Mouse (Mus musculus): ENCODE results near the gene Pinlyp.

The Pinlyp gene

GRCm38 (mm10) chr7:24546068-24546614 lies at the start of gene Pinlyp, which contains the start of gene Xrcc1:
TSS of gene Pinlyp (minus strand) at chr7:24546118.
TSS of gene Xrcc1 (plus strand) at chr7:24546289.
- no peak for DNase-seq (ENCODE audit: extremely low read depth, low read depth)

DNA sequence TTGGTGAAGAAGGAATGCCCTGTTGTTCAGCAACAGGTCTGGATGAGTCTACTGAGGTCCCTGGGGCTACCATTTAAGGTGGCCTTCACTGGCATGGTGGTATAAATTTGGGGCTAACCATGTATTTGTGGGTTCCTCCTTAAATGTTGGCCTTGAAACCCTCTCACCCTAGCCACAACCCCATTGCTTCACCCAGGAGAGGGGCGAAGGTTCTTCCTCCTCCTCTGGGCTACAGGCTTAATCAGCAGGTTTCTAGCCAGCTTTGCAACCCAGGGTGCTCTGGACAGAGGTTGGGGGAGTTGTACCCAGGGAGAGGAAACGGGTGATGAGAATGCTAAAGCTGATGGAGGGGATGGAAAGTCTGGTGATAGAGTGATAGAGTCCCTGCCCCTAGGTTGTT lies 49.5 kb upstream of the Pinlyp start:
- no peak for DNase-seq (ENCODE audit: extremely low read depth, low read depth)

DNA sequence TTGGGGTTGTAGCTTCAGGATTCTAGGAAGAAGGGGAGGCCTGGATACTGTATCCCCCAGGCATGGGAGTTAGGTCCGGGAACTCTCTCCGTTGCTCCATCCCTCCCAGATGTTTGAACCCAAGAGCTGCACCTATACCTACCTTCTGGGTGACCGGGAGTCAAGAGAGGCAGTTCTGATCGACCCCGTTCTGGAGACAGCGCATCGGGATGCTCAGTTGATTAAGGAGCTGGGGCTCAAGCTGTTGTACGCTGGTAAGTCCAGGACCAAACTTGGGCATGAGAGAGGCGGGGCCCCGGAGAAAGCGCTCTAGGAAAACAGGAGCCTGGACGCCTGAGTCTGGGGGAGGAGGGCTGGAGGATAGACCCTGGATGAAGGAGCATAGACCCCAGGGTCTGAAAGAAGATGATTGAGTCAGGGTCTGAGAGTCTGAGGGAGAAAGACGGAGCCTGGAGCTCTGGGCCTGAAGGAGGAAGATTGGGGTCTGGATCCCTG lies 48.4 kb upstream of the Pinlyp start:
- DNase-seq (ENCODE audit: extremely low read depth, low read depth) = no peak

DNA sequence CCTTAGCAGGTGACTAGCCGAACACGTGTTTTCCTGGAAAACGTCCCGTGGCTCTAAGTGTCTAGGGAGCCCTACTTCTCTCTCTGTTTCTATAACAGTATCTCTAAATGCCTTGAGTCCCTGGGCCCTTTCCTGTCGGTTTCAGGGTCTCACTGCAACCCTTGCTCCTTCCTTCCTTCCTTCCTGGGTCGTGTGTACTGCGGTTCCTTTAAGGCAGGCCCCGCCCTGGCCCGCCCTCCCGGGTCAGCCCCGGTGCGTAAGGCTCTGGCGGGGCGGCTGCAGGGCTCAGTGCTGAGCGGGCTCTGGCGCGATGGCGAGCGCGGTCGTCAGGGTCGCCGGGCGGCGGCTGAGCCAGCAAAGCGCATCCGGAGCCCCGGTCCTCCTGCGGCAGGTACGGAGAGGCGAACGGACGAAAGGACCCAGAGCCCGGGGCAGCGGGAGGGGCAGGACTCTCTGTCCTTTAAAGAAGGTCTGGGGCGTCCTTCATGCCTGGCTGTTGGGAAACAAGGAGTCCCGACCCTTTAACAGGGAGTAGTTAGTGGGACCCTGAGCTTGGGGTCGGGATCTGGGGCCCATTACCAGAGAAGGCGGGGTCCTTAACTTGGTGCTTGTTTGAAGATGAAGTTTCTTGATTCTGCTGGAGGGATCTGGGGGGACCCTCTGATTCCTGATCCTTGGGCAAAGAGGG lies 47.8 kb upstream of the Pinlyp start:
- DNase-seq (ENCODE audit: extremely low read depth, low read depth) = no peak

GRCm38 (mm10) chr7:24592781-24593180 lies 46.9 kb upstream of the Pinlyp start:
- no peak for DNase-seq (ENCODE audit: extremely low read depth, low read depth)

- no peak for DNase-seq (ENCODE audit: extremely low read depth, low read depth)
Measured at GRCm38 (mm10) chr7:24592163-24592562, 46.2 kb upstream of the Pinlyp start.

DNA sequence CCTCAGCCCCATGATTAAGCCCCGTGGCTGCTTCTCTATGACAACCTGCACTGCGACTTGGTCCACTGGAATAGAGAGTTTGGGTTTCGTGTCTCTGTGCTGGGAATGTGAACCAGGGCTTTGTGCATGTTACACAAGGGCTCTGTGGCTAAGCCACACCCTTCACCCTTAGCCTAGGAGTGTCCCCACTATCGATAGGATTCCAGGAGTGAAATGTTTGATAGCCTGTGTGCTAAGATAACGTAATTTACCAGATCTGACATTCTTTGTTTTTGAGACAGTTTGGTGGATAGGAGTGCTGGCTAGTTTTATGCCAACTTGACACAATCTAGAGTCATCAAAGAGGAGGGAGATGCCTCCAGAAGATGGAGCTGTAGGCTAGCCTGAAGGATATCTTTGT lies 45.8 kb upstream of the Pinlyp start:
- no peak for DNase-seq (ENCODE audit: extremely low read depth, low read depth)

- no peak for DNase-seq (ENCODE audit: extremely low read depth, low read depth)
Measured at GRCm38 (mm10) chr7:24588336-24588735, 42.4 kb upstream of the Pinlyp start.

- DNase-seq (ENCODE audit: extremely low read depth, low read depth) = no peak
Measured at GRCm38 (mm10) chr7:24587330-24588105, 41.6 kb upstream of the Pinlyp start, which contains the start of the genes Ethe1 and Zfp575. TSS of gene Ethe1 (plus strand) at chr7:24587543. TSS of gene Zfp575 (minus strand) at chr7:24587641.

DNA sequence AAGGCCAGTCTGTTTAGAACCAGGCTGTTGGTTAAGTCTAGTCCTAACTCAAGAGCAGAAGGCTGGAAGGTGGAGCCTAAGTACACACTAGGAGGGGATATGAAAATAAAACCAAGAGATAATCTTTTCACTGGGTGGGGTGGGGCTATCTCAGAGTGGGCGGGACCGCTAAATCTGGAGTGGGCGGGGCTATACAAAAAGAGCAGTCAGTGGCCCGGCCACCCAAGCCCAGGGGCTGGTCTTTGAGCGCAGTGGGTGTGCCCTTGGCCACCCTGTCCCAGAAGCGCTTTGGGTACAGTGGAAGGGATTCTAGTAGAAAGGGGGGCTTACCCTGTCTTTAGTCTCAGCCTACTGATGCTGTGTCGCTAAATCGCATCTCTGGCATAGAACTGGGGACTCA lies 40.9 kb upstream of the Pinlyp start:
- DNase-seq (ENCODE audit: extremely low read depth, low read depth) = no peak

GRCm38 (mm10) chr7:24585995-24586394 lies 40.1 kb upstream of the Pinlyp start:
- no peak for DNase-seq (ENCODE audit: extremely low read depth, low read depth)

- DNase-seq (ENCODE audit: extremely low read depth, low read depth) = no peak
Measured at GRCm38 (mm10) chr7:24584876-24585275, 39.0 kb upstream of the Pinlyp start.

DNA sequence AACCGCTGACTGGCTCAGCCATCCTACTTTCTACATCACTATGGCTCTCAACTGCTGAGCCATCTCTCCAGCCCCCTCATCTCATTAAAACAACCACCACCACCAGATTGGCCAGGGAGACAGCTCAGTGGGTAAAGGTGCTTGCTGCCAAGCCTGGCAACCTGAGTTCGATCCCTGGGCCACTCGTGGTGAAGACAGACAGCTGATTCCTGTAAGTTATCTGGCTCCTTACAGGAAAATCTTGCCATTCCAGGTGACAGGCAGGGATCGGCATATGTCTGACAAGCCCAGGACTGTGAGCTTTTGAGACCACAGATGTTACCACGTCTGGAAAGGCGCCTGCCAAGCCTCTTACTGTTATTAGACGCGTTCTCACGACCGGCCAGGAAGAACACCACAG lies 31.9 kb upstream of the Pinlyp start:
- no peak for DNase-seq (ENCODE audit: extremely low read depth, low read depth)

GRCm38 (mm10) chr7:24574224-24574796 lies 28.4 kb upstream of the Pinlyp start:
- no peak for DNase-seq (ENCODE audit: extremely low read depth, low read depth)

DNA sequence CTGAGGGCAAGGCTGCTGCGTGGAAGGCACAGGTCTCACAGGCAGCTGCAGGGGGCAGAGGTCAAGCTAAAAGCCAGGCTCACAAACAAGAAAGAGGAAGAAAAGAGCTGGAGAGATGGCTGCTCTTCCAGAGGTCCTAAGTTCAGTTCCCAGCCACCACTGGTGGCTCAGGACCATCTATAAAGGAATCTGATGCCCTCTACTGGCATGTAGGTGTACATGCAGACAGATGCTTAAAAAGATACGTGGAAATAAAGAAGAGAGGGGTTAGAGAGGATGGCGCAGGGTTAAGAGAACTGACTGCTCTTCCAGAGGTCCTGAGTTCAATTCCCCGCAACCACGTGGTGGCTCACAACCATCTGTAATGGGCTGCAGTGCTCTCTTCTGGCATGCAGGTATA lies 26.5 kb upstream of the Pinlyp start:
- DNase-seq (ENCODE audit: extremely low read depth, low read depth) = no peak

DNA sequence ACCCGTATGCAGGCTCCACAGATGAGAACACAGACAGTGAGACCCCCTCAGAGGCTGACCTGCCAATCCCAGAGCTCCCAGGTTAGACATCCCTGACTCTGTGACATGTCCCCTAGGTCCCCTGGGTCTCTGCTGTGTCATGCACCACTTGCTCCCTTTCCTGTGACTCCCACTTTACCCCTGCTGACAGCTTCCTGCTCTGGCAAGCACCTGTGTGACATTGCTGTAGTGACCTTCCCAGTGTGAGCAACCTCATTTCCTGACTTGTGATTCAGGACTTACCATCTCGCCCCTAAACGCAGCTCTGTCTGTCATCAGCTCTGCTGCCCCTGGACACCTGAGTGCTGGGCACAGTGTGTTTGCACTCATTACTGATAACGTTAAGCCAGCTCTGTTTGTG lies 25.2 kb upstream of the Pinlyp start:
- DNase-seq (ENCODE audit: extremely low read depth, low read depth) = no peak

- DNase-seq (ENCODE audit: extremely low read depth, low read depth) = no peak
Measured at GRCm38 (mm10) chr7:24568512-24568911, 22.6 kb upstream of the Pinlyp start.

GRCm38 (mm10) chr7:24566206-24566605 lies 20.3 kb upstream of the Pinlyp start:
- DNase-seq (ENCODE audit: extremely low read depth, low read depth) = no peak

DNA sequence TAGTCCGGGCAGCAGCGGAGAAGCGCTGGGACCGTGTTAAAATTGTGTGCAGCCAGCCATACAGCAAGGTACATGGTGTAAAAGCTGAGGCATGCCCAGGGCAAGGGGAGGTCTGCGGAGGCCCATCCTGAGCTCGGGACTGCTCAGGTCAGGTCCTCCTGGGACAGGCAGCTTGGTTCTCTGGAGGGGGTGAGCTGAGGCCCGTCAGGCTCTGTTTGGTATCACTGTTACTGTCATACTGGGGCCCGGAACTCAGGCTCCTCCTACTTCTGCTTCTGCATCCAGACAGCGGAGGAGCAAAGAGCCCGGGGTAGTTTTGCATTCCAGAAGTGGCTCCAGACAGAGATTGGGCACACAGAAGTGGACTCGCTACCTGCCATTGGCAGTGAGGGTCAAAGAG lies 19.7 kb upstream of the Pinlyp start:
- DNase-seq (ENCODE audit: extremely low read depth, low read depth) = no peak

DNA sequence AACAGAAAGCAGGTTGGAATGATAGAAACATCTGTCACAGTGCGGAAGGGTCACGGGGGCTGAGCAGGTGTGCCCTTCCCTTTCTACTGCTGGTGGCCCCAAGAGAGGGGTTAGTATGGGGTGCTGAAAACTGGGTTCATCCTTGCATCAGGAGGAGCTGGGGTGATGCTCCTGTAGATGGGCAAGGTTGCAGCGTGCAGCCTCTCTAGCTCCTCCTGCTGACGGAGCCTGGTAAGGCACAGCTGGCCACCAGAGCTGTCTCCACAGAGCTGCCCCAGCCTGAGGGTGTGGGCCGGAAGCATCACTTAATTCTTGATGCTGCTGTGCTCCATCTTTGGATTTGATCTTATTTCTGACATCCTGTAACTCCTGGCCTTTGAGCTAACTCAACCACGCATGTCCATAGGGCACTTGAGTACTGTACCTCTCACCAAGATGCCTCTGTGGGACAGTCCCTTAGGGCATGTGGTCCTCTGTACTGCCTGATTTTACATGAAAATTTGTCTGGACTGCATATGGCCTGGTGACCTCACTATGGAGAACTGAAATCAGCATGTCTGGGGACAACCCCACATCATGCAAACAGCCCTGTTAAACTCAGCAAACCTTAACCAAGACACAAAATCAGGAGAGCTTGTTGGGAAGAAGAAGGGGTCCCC lies 18.8 kb upstream of the Pinlyp start:
- DNase-seq (ENCODE audit: extremely low read depth, low read depth) = no peak

GRCm38 (mm10) chr7:24563837-24564206 lies 17.9 kb upstream of the Pinlyp start:
- no peak for DNase-seq (ENCODE audit: extremely low read depth, low read depth)

All from MEL-GATA-1-ER (cell line).